Mouse (Mus musculus): ENCODE data around the gene Ffar1. TPM values are rescaled to one million over a fixed set of nuclear protein-coding genes. Genes with fewer than 3 reads are reported as not detected.

Ffar1 gene
- polyA plus RNA-seq, 1 experiment from 2014 or later = not detected

GRCm38 (mm10) chr7:30826660-30827059 is 34.7 kb downstream of the Ffar1 start:
- Histone ChIP-seq H3K9ac (no peak overlapping the region), H3K9me3 (replicated peaks) (no peaks in the 10 kb centered on the region), H3K4me2 (no peak overlapping the region), H3K27me3 (no peaks in the 10 kb centered on the region), H3K27ac (no peak overlapping the region), H3K4me3 (no peak overlapping the region), H3K36me3 (no peaks in the 10 kb centered on the region), H3K4me1 (replicated peaks) (no peaks in the 10 kb centered on the region)
- WGBS = 87% methylated on average over 10 of the region's 10 CpGs
- ATAC-seq (replicated peaks; ENCODE audit: insufficient number of reproducible peaks, insufficient read depth, low FRiP score, low read depth) = no peak

- no peaks in the 10 kb centered on the region for H3K36me3 ChIP-seq
- no peaks in the 10 kb centered on the region; the same call in 1 of the 2 replicates for H3K27me3 ChIP-seq
- H3K4me1 ChIP-seq (replicated peaks) = no peaks in the 10 kb centered on the region
- ATAC-seq (replicated peaks; ENCODE audit: insufficient number of reproducible peaks, insufficient read depth, low FRiP score, low read depth) = no peak
- 92% methylated on average over 3 of the region's 3 CpGs for WGBS
- no peaks in the 10 kb centered on the region for H3K9me3 ChIP-seq (replicated peaks)
- no peak overlapping the region for H3K4me3 ChIP-seq
- H3K27ac ChIP-seq = no peak overlapping the region
- H3K9ac ChIP-seq = no peak overlapping the region
- no peak overlapping the region for H3K4me2 ChIP-seq
Measured at GRCm38 (mm10) chr7:30824306-30824705, 37.1 kb downstream of the Ffar1 start.

GRCm38 (mm10) chr7:30823675-30824074 is 37.7 kb downstream of the Ffar1 start, which contains the start of gene Ffar2:
Ffar2 (minus strand) TSS chr7:30823775.
- Histone ChIP-seq H3K4me1 (replicated peaks) (no peaks in the 10 kb centered on the region), H3K27me3 (no peaks in the 10 kb centered on the region; the same call in 1 of the 2 replicates), H3K36me3 (no peaks in the 10 kb centered on the region), H3K4me3 (no peak within 1 kb of the TSS), H3K9me3 (replicated peaks) (no peaks in the 10 kb centered on the region), H3K4me2 (no peak within 1 kb of the TSS), H3K9ac (no peak within 1 kb of the TSS), H3K27ac (no peak within 1 kb of the TSS)
- WGBS = 88% methylated on average over 18 of the region's 18 CpGs
- no peak for ATAC-seq (replicated peaks; ENCODE audit: insufficient number of reproducible peaks, insufficient read depth, low FRiP score, low read depth)

GRCm38 (mm10) chr7:30821532-30821931 is 39.8 kb downstream of the Ffar1 start:
- H3K4me1 ChIP-seq (replicated peaks) = no peaks in the 10 kb centered on the region
- WGBS = 58% methylated on average over 5 of the region's 5 CpGs

GRCm38 (mm10) chr7:30820854-30821445 is 40.4 kb downstream of the Ffar1 start:
- Histone ChIP-seq H3K36me3 (no peaks in the 10 kb centered on the region), H3K27ac (no peak overlapping the region), H3K4me3 (no peak overlapping the region), H3K27me3 (peaks cover 4% of the 10 kb centered on the region), H3K4me2 (no peak overlapping the region), H3K9me3 (replicated peaks) (no peaks in the 10 kb centered on the region), H3K4me1 (replicated peaks) (no peaks in the 10 kb centered on the region), H3K9ac (no peak overlapping the region)
- 64% methylated on average over 7 of the region's 7 CpGs for WGBS
- ATAC-seq (replicated peaks; ENCODE audit: insufficient number of reproducible peaks, insufficient read depth, low FRiP score, low read depth) = no peak

More at GRCm38 (mm10) chr7:30821532-30821931, 39.8 kb downstream of the Ffar1 start:
- Histone ChIP-seq H3K36me3 (no peaks in the 10 kb centered on the region), H3K4me3 (no peak overlapping the region), H3K27ac (no peak overlapping the region), H3K9ac (no peak overlapping the region), H3K9me3 (replicated peaks) (no peaks in the 10 kb centered on the region), H3K4me2 (no peak overlapping the region), H3K27me3 (peaks cover 4% of the 10 kb centered on the region)
- no peak for ATAC-seq (replicated peaks; ENCODE audit: insufficient number of reproducible peaks, insufficient read depth, low FRiP score, low read depth)

- H3K27ac ChIP-seq = no peak overlapping the region
- WGBS = 62% methylated on average over 6 of the region's 6 CpGs
- no peak overlapping the region for H3K4me2 ChIP-seq
- H3K9ac ChIP-seq = no peak overlapping the region
- no peaks in the 10 kb centered on the region for H3K9me3 ChIP-seq (replicated peaks)
- no peak overlapping the region for H3K4me3 ChIP-seq
- H3K36me3 ChIP-seq = no peaks in the 10 kb centered on the region
- ATAC-seq (replicated peaks; ENCODE audit: insufficient number of reproducible peaks, insufficient read depth, low FRiP score, low read depth) = no peak
- no peaks in the 10 kb centered on the region for H3K4me1 ChIP-seq (replicated peaks)
- H3K27me3 ChIP-seq = peaks cover 4% of the 10 kb centered on the region
Measured at GRCm38 (mm10) chr7:30820131-30820530, 41.2 kb downstream of the Ffar1 start.

GRCm38 (mm10) chr7:30812291-30812807 is 49.0 kb downstream of the Ffar1 start:
- H3K27ac ChIP-seq = no peak overlapping the region
- H3K4me2 ChIP-seq = no peak overlapping the region
- no peaks in the 10 kb centered on the region; the same call in 1 of the 2 replicates for H3K27me3 ChIP-seq
- no peak for ATAC-seq (replicated peaks; ENCODE audit: insufficient number of reproducible peaks, insufficient read depth, low FRiP score, low read depth)
- H3K9ac ChIP-seq = no peak overlapping the region
- 67% methylated on average over 6 of the region's 6 CpGs for WGBS
- H3K4me3 ChIP-seq = no peak overlapping the region
- H3K4me1 ChIP-seq (replicated peaks) = no peaks in the 10 kb centered on the region
- H3K36me3 ChIP-seq = no peaks in the 10 kb centered on the region
- H3K9me3 ChIP-seq (replicated peaks) = no peaks in the 10 kb centered on the region

- no peak for ATAC-seq (replicated peaks; ENCODE audit: insufficient number of reproducible peaks, insufficient read depth, low FRiP score, low read depth)
- 46% methylated on average over 9 of the region's 9 CpGs for WGBS
Measured at GRCm38 (mm10) chr7:30811757-30812290, 49.5 kb downstream of the Ffar1 start.

GRCm38 (mm10) chr7:30810319-30810718 is 51.0 kb downstream of the Ffar1 start:
- H3K4me2 ChIP-seq = no peak overlapping the region

More at GRCm38 (mm10) chr7:30811757-30812290, 49.5 kb downstream of the Ffar1 start:
- Histone ChIP-seq H3K36me3 (no peaks in the 10 kb centered on the region), H3K9me3 (replicated peaks) (no peaks in the 10 kb centered on the region), H3K9ac (no peak overlapping the region), H3K27ac (no peak overlapping the region), H3K4me2 (no peak overlapping the region), H3K4me1 (replicated peaks) (no peaks in the 10 kb centered on the region), H3K27me3 (no peaks in the 10 kb centered on the region; the same call in 1 of the 2 replicates), H3K4me3 (no peak overlapping the region)

More at GRCm38 (mm10) chr7:30810319-30810718, 51.0 kb downstream of the Ffar1 start:
- Histone ChIP-seq H3K4me1 (replicated peaks) (no peaks in the 10 kb centered on the region), H3K27ac (no peak overlapping the region), H3K4me3 (no peak overlapping the region), H3K9ac (no peak overlapping the region), H3K27me3 (no peaks in the 10 kb centered on the region), H3K9me3 (replicated peaks) (no peaks in the 10 kb centered on the region), H3K36me3 (no peaks in the 10 kb centered on the region)
- ATAC-seq (replicated peaks; ENCODE audit: insufficient number of reproducible peaks, insufficient read depth, low FRiP score, low read depth) = no peak
- 55% methylated on average over 6 of the region's 6 CpGs for WGBS

Other genes starting within 250 kb of the Ffar1 start
- gene Upk1a, start 248.7 kb downstream of the Ffar1 start, polyA plus RNA-seq (2015; fragmentation: Nextera tagmentation; extraction: Ambion mirVana) = 0.43 and 1.4 TPM in 2 replicates
- 1,740 and 2,396 TPM in 2 replicates for gene Cox6b1, start 235.4 kb downstream of the Ffar1 start, polyA plus RNA-seq (2015; fragmentation: Nextera tagmentation; extraction: Ambion mirVana)
- not detected in 2 replicates for gene Etv2, start 225.7 kb downstream of the Ffar1 start, polyA plus RNA-seq (2015; fragmentation: Nextera tagmentation; extraction: Ambion mirVana)
- 73.7 and 92.8 TPM in 2 replicates for gene Rbm42, start 211.2 kb downstream of the Ffar1 start, polyA plus RNA-seq (2015; fragmentation: Nextera tagmentation; extraction: Ambion mirVana)
- gene Haus5, start 196.6 kb downstream of the Ffar1 start, polyA plus RNA-seq (2015; fragmentation: Nextera tagmentation; extraction: Ambion mirVana) = 23.4 and 33.8 TPM in 2 replicates
- not detected in 2 replicates for gene Pmis2, start 190.0 kb downstream of the Ffar1 start, polyA plus RNA-seq (2015; fragmentation: Nextera tagmentation; extraction: Ambion mirVana)
- 1.0 and 1.4 TPM in 2 replicates for gene 2200002J24Rik, start 162.6 kb downstream of the Ffar1 start, polyA plus RNA-seq (2015; fragmentation: Nextera tagmentation; extraction: Ambion mirVana)
- gene Atp4a, start 149.4 kb downstream of the Ffar1 start, polyA plus RNA-seq (2015; fragmentation: Nextera tagmentation; extraction: Ambion mirVana) = 0.37 and 0.62 TPM in 2 replicates
- 167 and 172 TPM in 2 replicates for gene Tmem147, start 132.0 kb downstream of the Ffar1 start, polyA plus RNA-seq (2015; fragmentation: Nextera tagmentation; extraction: Ambion mirVana)
- gene Gapdhs, start 117.9 kb downstream of the Ffar1 start, polyA plus RNA-seq (2015; fragmentation: Nextera tagmentation; extraction: Ambion mirVana) = 0.13 TPM in 1 of 2 replicates, not detected in the other
- 1.2 and 1.5 TPM in 2 replicates for gene Sbsn, start 110.1 kb downstream of the Ffar1 start, polyA plus RNA-seq (2015; fragmentation: Nextera tagmentation; extraction: Ambion mirVana)
- gene Dmkn, start 97.8 kb downstream of the Ffar1 start, polyA plus RNA-seq (2015; fragmentation: Nextera tagmentation; extraction: Ambion mirVana) = 2.8 and 3.6 TPM in 2 replicates
- gene Krtdap, start 73.7 kb downstream of the Ffar1 start, polyA plus RNA-seq (2015; fragmentation: Nextera tagmentation; extraction: Ambion mirVana) = 3.8 and 6.4 TPM in 2 replicates
- gene Ffar2, start 37.8 kb downstream of the Ffar1 start, polyA plus RNA-seq (2015; fragmentation: Nextera tagmentation; extraction: Ambion mirVana) = 0.20 and 0.44 TPM in 2 replicates
- gene Ffar3, start 5.4 kb downstream of the Ffar1 start, polyA plus RNA-seq (2015; fragmentation: Nextera tagmentation; extraction: Ambion mirVana) = 0.15 TPM in 1 of 2 replicates, not detected in the other
- 0.06 TPM in 1 of 2 replicates, not detected in the other for gene Cd22, start 18.8 kb upstream of the Ffar1 start, polyA plus RNA-seq (2015; fragmentation: Nextera tagmentation; extraction: Ambion mirVana)
- gene Mag, start 53.3 kb upstream of the Ffar1 start, polyA plus RNA-seq (2015; fragmentation: Nextera tagmentation; extraction: Ambion mirVana) = 0.14 and 0.29 TPM in 2 replicates
- not detected in 2 replicates for gene Hamp2, start 63.1 kb upstream of the Ffar1 start, polyA plus RNA-seq (2015; fragmentation: Nextera tagmentation; extraction: Ambion mirVana)
- not detected in 2 replicates for gene Hamp, start 82.5 kb upstream of the Ffar1 start, polyA plus RNA-seq (2015; fragmentation: Nextera tagmentation; extraction: Ambion mirVana)
- 13.1 and 16.2 TPM in 2 replicates for gene Usf2, start 95.2 kb upstream of the Ffar1 start, polyA plus RNA-seq (2015; fragmentation: Nextera tagmentation; extraction: Ambion mirVana)
- gene Lsr, start 111.9 kb upstream of the Ffar1 start, polyA plus RNA-seq (2015; fragmentation: Nextera tagmentation; extraction: Ambion mirVana) = 7.0 and 18.9 TPM in 2 replicates
- 0.54 and 0.86 TPM in 2 replicates for gene Fam187b, start 112.2 kb upstream of the Ffar1 start, polyA plus RNA-seq (2015; fragmentation: Nextera tagmentation; extraction: Ambion mirVana)
- 39.1 and 47.0 TPM in 2 replicates for gene Fxyd5, start 180.9 kb upstream of the Ffar1 start, polyA plus RNA-seq (2015; fragmentation: Nextera tagmentation; extraction: Ambion mirVana)
- 1.1 and 2.7 TPM in 2 replicates for gene Fxyd7, start 189.9 kb upstream of the Ffar1 start, polyA plus RNA-seq (2015; fragmentation: Nextera tagmentation; extraction: Ambion mirVana)
- 950 and 1,236 TPM in 2 replicates for gene Fxyd1, start 195.6 kb upstream of the Ffar1 start, polyA plus RNA-seq (2015; fragmentation: Nextera tagmentation; extraction: Ambion mirVana)
- gene Lgi4, start 197.8 kb upstream of the Ffar1 start, polyA plus RNA-seq (2015; fragmentation: Nextera tagmentation; extraction: Ambion mirVana) = 0.25 and 0.39 TPM in 2 replicates
- 2.6 and 15.2 TPM in 2 replicates for gene Fxyd3, start 215.1 kb upstream of the Ffar1 start, polyA plus RNA-seq (2015; fragmentation: Nextera tagmentation; extraction: Ambion mirVana)

Data from heart, embryonic 15.5 days (tissue).